9 mouse cellular contexts compared by ENCODE assay signal in the genomic region with DNA sequence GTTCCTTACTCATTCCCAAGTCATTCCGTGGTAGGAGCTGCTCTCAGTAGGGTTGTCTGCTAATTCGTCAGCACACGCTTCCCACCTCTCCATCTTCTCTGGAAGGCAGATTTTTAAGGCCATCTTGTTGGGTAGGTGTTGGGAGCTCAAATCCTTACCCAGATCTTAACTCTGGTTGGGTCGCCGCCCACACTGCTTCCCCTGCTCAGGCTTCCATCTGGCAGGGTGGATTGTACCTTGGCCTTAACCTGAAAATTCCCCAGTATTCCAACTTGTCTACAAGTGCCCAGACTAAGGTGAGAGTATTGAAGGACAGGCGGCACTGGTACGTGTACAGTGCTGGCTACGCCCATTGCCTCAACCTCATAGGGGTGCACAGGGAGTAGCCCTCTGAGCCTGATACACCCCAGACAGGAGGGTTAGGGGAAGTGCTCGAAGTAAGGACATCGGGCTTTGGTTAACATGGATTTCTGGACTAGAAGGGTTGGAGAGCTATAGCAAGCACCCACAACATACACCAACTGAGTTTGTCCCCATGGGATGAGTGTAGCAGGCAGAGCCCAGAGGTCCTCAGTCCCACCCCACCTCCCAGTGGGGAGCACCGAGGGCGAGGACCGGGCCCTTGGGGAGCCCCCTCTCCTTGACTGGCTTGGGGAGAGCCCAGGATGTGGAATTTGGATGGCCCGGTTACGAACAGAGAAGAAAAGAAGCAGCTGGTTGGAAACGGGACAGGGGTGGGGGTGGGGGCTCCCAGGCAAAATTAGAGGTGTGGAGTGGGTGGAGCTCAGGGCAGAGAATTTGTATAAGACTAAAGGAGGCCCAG. TPM values are rescaled to one million over a fixed set of nuclear protein-coding genes. Genes with fewer than 3 reads are reported as not detected.
DNase-seq lines count a peak whose midpoint lies in the region; ATAC-seq lines count a peak whose summit lies in the region.
"Had no signal": no experiment of that assay in that cellular context is flagged by ENCODE, and none has a peak within 500 bp of the region (broad histone marks: within the 10 kb centered on the region; RNA-seq: fewer than 3 reads in every experiment).

No protein-coding gene starts in this region.

- H3K27me3 ChIP-seq in kidney, embryonic 15.5 days: peaks cover 55% of the 10 kb centered on the region
- peaks cover 56% of the 10 kb centered on the region for H3K27me3 ChIP-seq in forebrain, embryonic 11.5 days (ENCODE audit: control insufficient read depth, insufficient read depth, low read length)
- H3K27me3 ChIP-seq in liver, embryonic 15.5 days: peaks cover 60% of the 10 kb centered on the region

- H3K4me1 ChIP-seq in kidney, embryonic 15.5 days: peaks cover 67% of the 10 kb centered on the region
- peaks cover 3% of the 10 kb centered on the region; the same call in 1 of the 2 replicates for H3K4me1 ChIP-seq in brown adipose tissue, adult 24 weeks (ENCODE audit: control insufficient read depth, insufficient read depth, insufficient read length, low read length)
- peaks cover 25% of the 10 kb centered on the region for H3K4me1 ChIP-seq in forebrain, embryonic 11.5 days (replicated peaks; ENCODE audit: control insufficient read depth, insufficient read depth, low read length)
- peaks cover 82% of the 10 kb centered on the region for H3K4me1 ChIP-seq in liver, embryonic 15.5 days (replicated peaks)

- no peak for ATAC-seq in kidney, embryonic 15.5 days (replicated peaks; ENCODE audit: low FRiP score)
- no peak for ATAC-seq in forebrain, embryonic 11.5 days (replicated peaks; ENCODE audit: low FRiP score)
- no peak for ATAC-seq in liver, embryonic 15.5 days (ENCODE audit: insufficient read depth)

- no peak overlapping the region for H3K27ac ChIP-seq in kidney, embryonic 15.5 days
- no peak overlapping the region for H3K27ac ChIP-seq in brown adipose tissue, adult 24 weeks (replicated peaks; ENCODE audit: low read depth, low read length)
- no peak overlapping the region for H3K27ac ChIP-seq in forebrain, embryonic 11.5 days (ENCODE audit: low read depth, low read length)
- H3K27ac ChIP-seq in liver, embryonic 15.5 days (replicated peaks): no peak overlapping the region

- peak overlapping the region; percentile 90; the same call in 1 of the 2 replicates for H3K4me2 ChIP-seq in kidney, embryonic 15.5 days
- peak overlapping the region; percentile 83 for H3K4me2 ChIP-seq in forebrain, embryonic 11.5 days (ENCODE audit: low read depth, low read length, severe bottlenecking)
- peak overlapping the region; percentile 73 for H3K4me2 ChIP-seq in liver, embryonic 15.5 days

- 78% methylated on average over 16 of the region's 16 CpGs for whole genome bisulfite sequencing in kidney, embryonic 15.5 days
- WGBS in forebrain, embryonic 11.5 days: 70% methylated on average over 16 of the region's 16 CpGs
- WGBS in liver, embryonic 15.5 days (ENCODE audit: insufficient replicate concordance): 73% methylated on average over 16 of the region's 16 CpGs

- DNase-seq in kidney, postnatal 25 days: no peak
- DNase-seq in forebrain, embryonic 11.5 days (ENCODE audit: low spot score): no peak
- no peak for DNase-seq in embryo, embryonic 10 days (ENCODE audit: low spot score)
- no peak for DNase-seq in Muller cell, postnatal 12 days (ENCODE audit: inconsistent ontology term)
- no peak for DNase-seq in adrenal gland, postnatal 4 days (ENCODE audit: low spot score in 2 of 2)
- DNase-seq: layer of hippocampus, postnatal 36 days had no signal

- peaks cover 18% of the 10 kb centered on the region for H3K36me3 ChIP-seq in kidney, embryonic 15.5 days
- no peaks in the 10 kb centered on the region for H3K36me3 ChIP-seq in forebrain, embryonic 11.5 days (ENCODE audit: control insufficient read depth, insufficient read depth, low read length)
- H3K36me3 ChIP-seq in liver, embryonic 15.5 days (replicated peaks): no peaks in the 10 kb centered on the region

- H3K9ac ChIP-seq in kidney, embryonic 15.5 days: no peak overlapping the region
- H3K9ac ChIP-seq in forebrain, embryonic 11.5 days (ENCODE audit: low read length): peak overlapping the region; percentile 67; the same call in 1 of the 2 replicates
- H3K9ac ChIP-seq in liver, embryonic 15.5 days: no peak overlapping the region

- H3K4me3 ChIP-seq in kidney, embryonic 15.5 days (replicated peaks): no peak overlapping the region
- peak overlapping the region; percentile 83; the same call in 1 of the 2 replicates for H3K4me3 ChIP-seq in brown adipose tissue, adult 24 weeks (ENCODE audit: insufficient read depth, low read depth, low read length)
- no peak overlapping the region for H3K4me3 ChIP-seq in forebrain, embryonic 11.5 days (ENCODE audit: low read depth, low read length)
- H3K4me3 ChIP-seq in liver, embryonic 15.5 days (replicated peaks): no peak overlapping the region

- no peaks in the 10 kb centered on the region for H3K9me3 ChIP-seq in kidney, embryonic 15.5 days (replicated peaks)
- H3K9me3 ChIP-seq in forebrain, embryonic 11.5 days (ENCODE audit: control insufficient read depth, low read length): no peaks in the 10 kb centered on the region
- H3K9me3 ChIP-seq in liver, embryonic 15.5 days (replicated peaks): no peaks in the 10 kb centered on the region

RNA-seq across cellular contexts. Expression of a gene that starts 1.2 kb away (rescaled TPM):
- 184 and 197 TPM in 2 replicates for polyA plus RNA-seq in kidney, embryonic 15.5 days (2015; fragmentation: Nextera tagmentation; extraction: Ambion mirVana)
- polyA plus RNA-seq in brown adipose tissue, adult 24 weeks (2012; ENCODE audit: insufficient read depth, insufficient read length, missing spikeins): 70.7 and 86.8 TPM in 2 replicates
- 144 and 164 TPM in 2 replicates for polyA plus RNA-seq in forebrain, embryonic 11.5 days (2014; fragmentation: Nextera tagmentation; extraction: Ambion mirVana)
- 31.2 and 36.3 TPM in 2 replicates for polyA plus RNA-seq in liver, embryonic 15.5 days (2015; fragmentation: Nextera tagmentation; extraction: Ambion mirVana)
- 10 to 100 TPM; 74.7 to 80.0 TPM for total RNA-seq in adrenal gland, postnatal 4 days (2021)

RNA-seq across cellular contexts. Expression of a gene that starts 1.6 kb away (rescaled TPM):
- 8.4 and 10.1 TPM in 2 replicates for polyA plus RNA-seq in kidney, embryonic 15.5 days (2015; fragmentation: Nextera tagmentation; extraction: Ambion mirVana)
- 0.36 and 0.54 TPM in 2 replicates for polyA plus RNA-seq in brown adipose tissue, adult 24 weeks (2012; ENCODE audit: insufficient read depth, insufficient read length, missing spikeins)
- polyA plus RNA-seq in forebrain, embryonic 11.5 days (2014; fragmentation: Nextera tagmentation; extraction: Ambion mirVana): 1.3 and 5.0 TPM in 2 replicates
- 0.32 and 7.7 TPM in 2 replicates for polyA plus RNA-seq in liver, embryonic 15.5 days (2015; fragmentation: Nextera tagmentation; extraction: Ambion mirVana)
- total RNA-seq in adrenal gland, postnatal 4 days (2021): 1 to 10 TPM; 4.1 to 7.1 TPM

RNA-seq across cellular contexts. Expression of a gene that starts 5.3 kb away (rescaled TPM):
- polyA plus RNA-seq in kidney, embryonic 15.5 days (2015; fragmentation: Nextera tagmentation; extraction: Ambion mirVana): 0.15 and 0.21 TPM in 2 replicates
- 0.44 TPM in 1 of 2 replicates, not detected in the other for polyA plus RNA-seq in brown adipose tissue, adult 24 weeks (2012; ENCODE audit: insufficient read depth, insufficient read length, missing spikeins)
- 0.28 and 0.69 TPM in 2 replicates for polyA plus RNA-seq in forebrain, embryonic 11.5 days (2014; fragmentation: Nextera tagmentation; extraction: Ambion mirVana)
- 0.03 TPM in 1 of 2 replicates, not detected in the other for polyA plus RNA-seq in liver, embryonic 15.5 days (2015; fragmentation: Nextera tagmentation; extraction: Ambion mirVana)
- total RNA-seq in adrenal gland, postnatal 4 days (2021): 1 to 10 TPM; 4.6 to 5.3 TPM

RNA-seq across cellular contexts. Expression of a gene that starts 18.6 kb away (rescaled TPM):
- polyA plus RNA-seq in kidney, embryonic 15.5 days (2015; fragmentation: Nextera tagmentation; extraction: Ambion mirVana): 373 and 392 TPM in 2 replicates
- 398 and 454 TPM in 2 replicates for polyA plus RNA-seq in brown adipose tissue, adult 24 weeks (2012; ENCODE audit: insufficient read depth, insufficient read length, missing spikeins)
- polyA plus RNA-seq in forebrain, embryonic 11.5 days (2014; fragmentation: Nextera tagmentation; extraction: Ambion mirVana): 353 and 371 TPM in 2 replicates
- polyA plus RNA-seq in liver, embryonic 15.5 days (2015; fragmentation: Nextera tagmentation; extraction: Ambion mirVana): 186 and 201 TPM in 2 replicates
- 100 to 1,000 TPM; 171 to 191 TPM for total RNA-seq in adrenal gland, postnatal 4 days (2021)

RNA-seq across cellular contexts. Expression of a gene that starts 29.5 kb away (rescaled TPM):
- polyA plus RNA-seq in kidney, embryonic 15.5 days (2015; fragmentation: Nextera tagmentation; extraction: Ambion mirVana): 36.0 and 37.3 TPM in 2 replicates
- polyA plus RNA-seq in brown adipose tissue, adult 24 weeks (2012; ENCODE audit: insufficient read depth, insufficient read length, missing spikeins): 7.0 and 12.9 TPM in 2 replicates
- 37.2 and 40.1 TPM in 2 replicates for polyA plus RNA-seq in forebrain, embryonic 11.5 days (2014; fragmentation: Nextera tagmentation; extraction: Ambion mirVana)
- 14.1 and 15.1 TPM in 2 replicates for polyA plus RNA-seq in liver, embryonic 15.5 days (2015; fragmentation: Nextera tagmentation; extraction: Ambion mirVana)
- 10 to 100 TPM; 19.2 to 20.5 TPM for total RNA-seq in adrenal gland, postnatal 4 days (2021)
